Mouse (Mus musculus): ENCODE results near the gene Ppargc1a. TPM values are rescaled to one million over a fixed set of nuclear protein-coding genes. Genes with fewer than 3 reads are reported as not detected.

The Ppargc1a gene
- polyA plus RNA-seq, 1 experiment from 2014 or later = 8.1 TPM

DNA sequence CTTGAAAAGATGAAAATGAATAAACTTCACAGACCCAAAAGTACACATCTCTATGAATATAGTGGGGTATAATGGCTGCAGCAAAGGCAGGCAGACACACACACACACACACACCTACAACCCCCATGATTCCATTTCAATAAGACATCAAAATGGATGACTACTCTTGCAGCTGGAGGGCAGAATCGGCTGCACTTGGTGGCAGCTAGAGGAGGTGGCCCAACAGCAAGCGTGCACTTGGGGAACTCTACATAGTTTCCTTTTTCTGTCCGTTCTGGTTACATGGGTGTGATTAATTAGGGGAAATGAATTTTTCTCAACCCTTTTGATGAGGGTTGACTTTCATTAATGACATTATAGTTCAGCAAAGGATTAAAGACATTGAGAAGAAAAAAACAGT is 4.0 kb downstream of the Ppargc1a start:
- H3K4me3 ChIP-seq (ENCODE audit: low read length) = no peak overlapping the region
- H3K27ac ChIP-seq (ENCODE audit: low read length) = no peak overlapping the region
- H3K9me3 ChIP-seq (ENCODE audit: control insufficient read depth, low read length) = no peaks in the 10 kb centered on the region
- no peaks in the 10 kb centered on the region for H3K36me3 ChIP-seq (ENCODE audit: control insufficient read depth, insufficient read depth, low read length)
- H3K9ac ChIP-seq (ENCODE audit: low read length) = no peak overlapping the region
- no peaks in the 10 kb centered on the region for H3K27me3 ChIP-seq (ENCODE audit: control insufficient read depth, insufficient read depth, low read depth, low read length)
- 64% methylated on average over 3 of the region's 3 CpGs for WGBS
- no peak for ATAC-seq (ENCODE audit: low read depth)
- H3K4me1 ChIP-seq (replicated peaks; ENCODE audit: control insufficient read depth, insufficient read depth, low read length) = 0 out of 2 replicates have a peak, but pooled peaks cover 4% of the 10 kb centered on the region
- H3K4me2 ChIP-seq (ENCODE audit: low read depth, low read length) = no peak overlapping the region

DNA sequence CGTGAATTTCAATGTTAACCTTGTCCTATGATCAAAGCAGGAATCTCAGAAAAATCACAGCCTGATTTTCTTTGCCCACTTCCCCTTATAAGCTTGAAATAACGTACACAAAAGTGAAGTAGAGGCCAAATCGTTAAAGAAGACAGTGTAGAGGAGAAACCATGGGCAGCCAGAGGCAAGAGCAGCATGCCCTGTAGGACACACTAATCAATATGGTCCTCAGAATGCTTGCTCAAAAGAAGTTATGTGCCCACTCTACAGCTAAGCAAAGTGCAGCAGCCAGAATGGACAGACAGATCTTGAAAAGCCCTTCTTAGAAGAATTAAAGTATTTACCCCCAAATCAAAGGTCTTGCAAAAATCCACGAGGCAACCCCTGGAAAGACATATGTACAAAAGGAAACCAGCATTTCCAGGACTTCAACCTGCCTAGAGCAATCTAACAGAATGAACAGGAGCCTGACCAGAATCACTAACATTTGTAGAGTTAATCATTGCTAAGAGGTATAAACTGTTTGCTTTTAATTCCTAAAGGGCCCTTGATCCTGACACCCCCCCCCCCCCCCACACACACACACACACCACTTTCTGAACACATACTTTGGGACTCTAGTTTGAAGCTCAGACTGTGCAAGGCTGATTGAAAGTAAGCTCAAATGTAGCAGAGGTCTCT is 9.8 kb downstream of the Ppargc1a start:
- no peaks in the 10 kb centered on the region for H3K27me3 ChIP-seq (ENCODE audit: control insufficient read depth, insufficient read depth, low read depth, low read length)

DNA sequence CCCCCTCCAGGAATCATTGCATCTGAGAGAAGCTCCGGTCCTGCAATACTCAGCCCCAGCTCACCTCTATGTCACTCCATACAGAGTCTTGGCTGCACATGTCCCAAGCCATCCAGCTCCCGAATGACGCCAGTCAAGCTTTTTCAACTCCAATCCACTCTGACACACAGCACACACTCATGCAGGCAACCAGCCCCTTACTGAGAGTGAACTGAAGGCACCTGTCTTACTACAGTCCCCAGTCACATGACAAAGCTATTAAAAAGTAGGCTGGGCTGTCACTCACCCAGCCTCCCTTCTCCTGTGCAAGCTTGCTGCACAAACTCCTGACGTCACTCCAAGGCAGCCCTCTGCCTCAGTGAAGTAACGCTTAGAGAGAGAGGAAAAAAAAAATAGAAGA is 13.9 kb downstream of the Ppargc1a start:
- H3K4me1 ChIP-seq (replicated peaks; ENCODE audit: control insufficient read depth, insufficient read depth, low read length) = peaks cover 12% of the 10 kb centered on the region
- H3K36me3 ChIP-seq (ENCODE audit: control insufficient read depth, insufficient read depth, low read length) = no peaks in the 10 kb centered on the region
- no peaks in the 10 kb centered on the region for H3K27me3 ChIP-seq (ENCODE audit: control insufficient read depth, insufficient read depth, low read depth, low read length)
- peak overlapping the region; percentile 88; the same call in 1 of the 2 replicates for H3K27ac ChIP-seq (ENCODE audit: low read length)
- WGBS = 0% methylated on average over 5 of the region's 5 CpGs
- H3K9ac ChIP-seq (ENCODE audit: low read length) = peak overlapping the region; percentile 65
- peak overlapping the region; percentile 63 for H3K4me3 ChIP-seq (ENCODE audit: low read length)
- ATAC-seq (ENCODE audit: low read depth) = peak; percentile 84
- no peaks in the 10 kb centered on the region for H3K9me3 ChIP-seq (ENCODE audit: control insufficient read depth, low read length)
- H3K4me2 ChIP-seq (ENCODE audit: low read depth, low read length) = peak overlapping the region; percentile 80

More for the DNA sequence above, 9.8 kb downstream of the Ppargc1a start:
- Histone ChIP-seq H3K27ac (ENCODE audit: low read length) (peak overlapping the region; percentile 15; the same call in 1 of the 2 replicates), H3K4me1 (replicated peaks; ENCODE audit: control insufficient read depth, insufficient read depth, low read length) (peaks cover 12% of the 10 kb centered on the region), H3K4me2 (ENCODE audit: low read depth, low read length) (no peak overlapping the region), H3K4me3 (ENCODE audit: low read length) (no peak overlapping the region), H3K9me3 (ENCODE audit: control insufficient read depth, low read length) (no peaks in the 10 kb centered on the region), H3K36me3 (ENCODE audit: control insufficient read depth, insufficient read depth, low read length) (no peaks in the 10 kb centered on the region), H3K9ac (ENCODE audit: low read length) (no peak overlapping the region)
- peak; percentile 62 for ATAC-seq (ENCODE audit: low read depth)
- WGBS = 53% methylated on average over 4 of the region's 4 CpGs

DNA sequence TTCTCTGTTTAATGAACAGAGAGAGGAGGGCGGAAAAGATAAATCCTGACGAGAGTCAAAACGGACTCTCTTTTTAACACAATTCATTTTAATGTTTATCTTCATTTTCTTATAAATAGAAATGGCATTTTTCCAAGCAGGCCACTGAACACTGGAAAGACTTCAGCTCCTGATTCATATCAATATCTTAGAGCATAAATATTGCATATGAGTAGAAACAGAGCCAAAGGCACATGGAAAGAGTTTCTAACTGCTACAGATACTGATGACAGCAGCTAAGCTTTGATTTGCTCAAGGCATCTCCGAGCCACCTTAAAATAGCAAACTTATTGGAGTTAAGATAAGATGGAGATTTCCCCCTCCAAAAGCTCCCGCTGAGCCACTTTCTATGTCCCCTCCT is 14.3 kb downstream of the Ppargc1a start:
- Histone ChIP-seq H3K36me3 (ENCODE audit: control insufficient read depth, insufficient read depth, low read length) (no peaks in the 10 kb centered on the region), H3K4me1 (replicated peaks; ENCODE audit: control insufficient read depth, insufficient read depth, low read length) (peaks cover 12% of the 10 kb centered on the region), H3K27ac (ENCODE audit: low read length) (peak overlapping the region; percentile 88), H3K9ac (ENCODE audit: low read length) (peak overlapping the region; percentile 65), H3K9me3 (ENCODE audit: control insufficient read depth, low read length) (no peaks in the 10 kb centered on the region), H3K27me3 (ENCODE audit: control insufficient read depth, insufficient read depth, low read depth, low read length) (no peaks in the 10 kb centered on the region), H3K4me3 (ENCODE audit: low read length) (peak overlapping the region; percentile 63), H3K4me2 (ENCODE audit: low read depth, low read length) (peak overlapping the region; percentile 80)
- no peak for ATAC-seq (ENCODE audit: low read depth)
- under 1% methylated on average over 5 of the region's 5 CpGs for WGBS

DNA sequence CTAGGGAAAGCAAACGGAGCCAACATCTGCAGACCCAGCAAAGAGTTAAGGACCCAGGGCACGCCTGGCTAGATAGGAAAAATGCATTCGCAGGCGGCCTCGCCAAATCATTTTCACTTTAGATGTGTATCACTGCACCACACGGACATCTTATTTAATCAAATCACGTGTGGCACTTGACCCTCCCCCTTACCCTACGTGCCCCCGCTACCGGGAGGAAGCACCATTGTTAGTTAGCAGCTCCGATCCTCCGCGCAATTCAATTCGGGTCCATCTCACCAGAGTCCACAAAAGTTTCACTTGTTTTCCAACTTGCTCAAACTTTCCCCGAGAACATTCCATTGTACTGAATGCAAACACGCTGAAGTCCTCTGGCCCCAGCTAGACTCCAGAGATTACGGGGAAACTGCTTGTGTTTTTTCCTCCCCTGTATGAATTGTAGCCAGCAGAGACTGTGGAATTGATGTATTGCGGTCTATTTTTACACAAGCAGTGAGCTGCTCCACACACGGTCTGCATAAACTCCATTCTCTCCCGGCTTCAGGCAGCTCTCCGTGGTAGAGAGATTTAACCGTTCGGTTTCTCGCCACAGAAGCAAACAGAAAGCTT is 14.9 kb downstream of the Ppargc1a start:
- Histone ChIP-seq H3K9ac (ENCODE audit: low read length) (peak overlapping the region; percentile 65), H3K36me3 (ENCODE audit: control insufficient read depth, insufficient read depth, low read length) (no peaks in the 10 kb centered on the region), H3K27ac (ENCODE audit: low read length) (peak overlapping the region; percentile 88), H3K4me3 (ENCODE audit: low read length) (peak overlapping the region; percentile 63), H3K4me2 (ENCODE audit: low read depth, low read length) (peak overlapping the region; percentile 80), H3K27me3 (ENCODE audit: control insufficient read depth, insufficient read depth, low read depth, low read length) (no peaks in the 10 kb centered on the region), H3K9me3 (ENCODE audit: control insufficient read depth, low read length) (no peaks in the 10 kb centered on the region), H3K4me1 (replicated peaks; ENCODE audit: control insufficient read depth, insufficient read depth, low read length) (peaks cover 12% of the 10 kb centered on the region)
- peak; percentile 75 for ATAC-seq (ENCODE audit: low read depth)
- under 1% methylated on average over 24 of the region's 24 CpGs for WGBS

DNA sequence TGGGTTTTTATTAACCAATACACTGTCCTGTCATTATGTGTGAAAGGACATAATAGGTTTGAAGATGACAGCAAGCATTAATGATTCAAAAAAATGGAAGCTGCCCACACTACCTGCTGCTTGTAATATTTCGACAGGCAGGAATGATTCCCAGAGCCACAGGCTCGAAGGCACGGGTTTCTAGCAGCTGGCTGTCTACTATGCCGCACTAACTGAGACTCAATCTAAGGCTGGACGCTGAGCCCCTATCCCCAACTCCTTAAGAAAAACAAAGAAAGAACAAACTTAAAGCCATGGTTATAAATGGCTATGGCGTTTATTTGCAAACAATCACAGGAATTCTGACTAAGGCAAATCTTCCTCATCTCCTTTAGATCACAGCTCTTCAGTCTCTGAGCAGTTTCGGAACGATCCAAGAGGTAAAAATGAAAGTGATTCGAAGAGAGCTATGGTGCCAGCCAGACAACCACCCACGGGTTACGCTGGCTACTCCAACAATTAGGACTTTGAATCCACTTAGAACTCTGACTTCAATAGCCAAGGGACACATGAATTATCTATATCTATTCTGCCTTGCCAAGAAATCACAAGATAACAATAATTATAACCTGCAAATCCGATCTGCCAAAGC is 15.6 kb downstream of the Ppargc1a start:
- peak; percentile 41; the same call in 1 of the 2 replicates for ATAC-seq (ENCODE audit: low read depth)
- peak overlapping the region; percentile 80 for H3K4me2 ChIP-seq (ENCODE audit: low read depth, low read length)
- peak overlapping the region; percentile 88 for H3K27ac ChIP-seq (ENCODE audit: low read length)
- H3K27me3 ChIP-seq (ENCODE audit: control insufficient read depth, insufficient read depth, low read depth, low read length) = no peaks in the 10 kb centered on the region
- peak overlapping the region; percentile 65 for H3K9ac ChIP-seq (ENCODE audit: low read length)
- H3K4me3 ChIP-seq (ENCODE audit: low read length) = peak overlapping the region; percentile 63
- peaks cover 12% of the 10 kb centered on the region; the same call in 1 of the 2 replicates for H3K4me1 ChIP-seq (replicated peaks; ENCODE audit: control insufficient read depth, insufficient read depth, low read length)
- H3K9me3 ChIP-seq (ENCODE audit: control insufficient read depth, low read length) = no peaks in the 10 kb centered on the region
- WGBS = 4% methylated on average over 12 of the region's 12 CpGs
- no peaks in the 10 kb centered on the region for H3K36me3 ChIP-seq (ENCODE audit: control insufficient read depth, insufficient read depth, low read length)

DNA sequence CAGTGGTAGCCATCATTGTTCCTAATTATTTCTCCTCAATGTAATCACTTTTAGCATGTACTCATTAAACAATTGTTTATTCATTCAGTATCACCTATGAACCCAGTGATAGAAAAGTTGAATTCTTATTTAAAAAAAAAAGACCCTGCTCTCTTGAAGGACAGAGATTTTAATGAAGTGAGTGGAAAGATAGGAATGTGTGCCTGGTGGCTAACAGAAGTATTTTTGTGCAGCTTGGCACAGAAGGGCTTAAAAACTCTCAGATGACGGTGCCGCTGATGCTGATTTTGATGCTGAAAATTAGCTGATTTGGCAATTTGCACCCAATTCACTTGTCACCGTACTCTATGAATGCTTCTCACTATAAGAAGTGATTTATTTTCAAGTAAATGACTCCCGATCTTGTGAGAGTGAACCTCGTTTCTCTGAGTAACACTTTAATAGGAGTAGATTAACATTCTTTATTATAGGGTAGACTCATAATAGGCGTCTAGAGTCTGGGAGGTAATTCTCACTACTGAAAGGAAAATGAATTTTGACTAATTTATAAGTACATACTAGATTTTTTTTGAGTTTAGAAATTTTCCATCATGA is 20.0 kb downstream of the Ppargc1a start:
- H3K4me2 ChIP-seq (ENCODE audit: low read depth, low read length) = no peak overlapping the region
- no peak for ATAC-seq (ENCODE audit: low read depth)
- no peak overlapping the region for H3K27ac ChIP-seq (ENCODE audit: low read length)
- no peak overlapping the region for H3K4me3 ChIP-seq (ENCODE audit: low read length)
- no peaks in the 10 kb centered on the region for H3K9me3 ChIP-seq (ENCODE audit: control insufficient read depth, low read length)
- H3K27me3 ChIP-seq (ENCODE audit: control insufficient read depth, insufficient read depth, low read depth, low read length) = no peaks in the 10 kb centered on the region
- 67% methylated on average over 6 of the region's 6 CpGs for WGBS
- no peak overlapping the region for H3K9ac ChIP-seq (ENCODE audit: low read length)
- H3K4me1 ChIP-seq (replicated peaks; ENCODE audit: control insufficient read depth, insufficient read depth, low read length) = peaks cover 14% of the 10 kb centered on the region
- H3K36me3 ChIP-seq (ENCODE audit: control insufficient read depth, insufficient read depth, low read length) = no peaks in the 10 kb centered on the region

DNA sequence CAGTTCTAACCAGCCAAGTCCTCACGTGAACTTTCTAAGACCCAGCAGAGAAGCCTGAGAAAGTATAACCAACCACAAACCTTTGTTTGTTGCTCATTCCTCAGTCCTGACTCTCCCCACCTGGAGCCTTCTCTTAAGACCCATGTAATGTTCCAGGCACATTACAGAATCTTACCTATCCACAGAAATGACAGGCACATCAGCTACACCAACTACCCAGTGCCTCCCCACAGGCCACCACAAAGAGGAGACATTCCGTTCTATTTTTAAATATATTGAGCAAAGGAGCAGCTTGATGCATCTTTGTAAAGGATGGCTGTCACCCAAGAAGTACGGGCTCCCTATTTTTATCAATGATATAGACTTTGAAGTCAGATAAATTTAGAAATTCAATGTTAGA is 20.7 kb downstream of the Ppargc1a start:
- Histone ChIP-seq H3K27ac (ENCODE audit: low read length) (no peak overlapping the region), H3K4me3 (ENCODE audit: low read length) (no peak overlapping the region), H3K36me3 (ENCODE audit: control insufficient read depth, insufficient read depth, low read length) (no peaks in the 10 kb centered on the region), H3K9ac (ENCODE audit: low read length) (no peak overlapping the region), H3K4me1 (replicated peaks; ENCODE audit: control insufficient read depth, insufficient read depth, low read length) (peaks cover 14% of the 10 kb centered on the region), H3K9me3 (ENCODE audit: control insufficient read depth, low read length) (no peaks in the 10 kb centered on the region), H3K4me2 (ENCODE audit: low read depth, low read length) (no peak overlapping the region), H3K27me3 (ENCODE audit: control insufficient read depth, insufficient read depth, low read depth, low read length) (no peaks in the 10 kb centered on the region)
- ATAC-seq (ENCODE audit: low read depth) = no peak
- 54% methylated on average over 3 of the region's 3 CpGs for WGBS

Measured in lung, embryonic 16.5 days (tissue).